Mouse (Mus musculus) yolk sac, embryonic 10.5 days (tissue): Measurements from ENCODE around the gene Card19.
A peak's percentile ranks its signal among the peaks of the same experiment; 100 is the strongest.

Experiments
- DNase-seq: peaks from one replicate; pipeline ENCODE4 v3.0.0-alpha.2; 2017; ENCODE audit warnings: low spot score

Gene Card19

GRCm38 (mm10) chr13:49194811-49195210, 21.0 kb downstream of the Card19 start:
- DNase-seq, result no peak

- DNase-seq, result no peak
These were observed 22.2 kb downstream of the Card19 start for GRCm38 (mm10) chr13:49193650-49194049.

GRCm38 (mm10) chr13:49192156-49192855, 23.5 kb downstream of the Card19 start:
- no peak for DNase-seq

GRCm38 (mm10) chr13:49191673-49192035, 24.2 kb downstream of the Card19 start:
- DNase-seq, result no peak

- no peak for DNase-seq
These were observed 24.8 kb downstream of the Card19 start for GRCm38 (mm10) chr13:49190876-49191672.

- DNase-seq, result peak; percentile 19
These were observed 25.6 kb downstream of the Card19 start for GRCm38 (mm10) chr13:49189970-49190870.

GRCm38 (mm10) chr13:49188966-49189360, 26.9 kb downstream of the Card19 start:
- no peak for DNase-seq

GRCm38 (mm10) chr13:49188219-49188965, 27.4 kb downstream of the Card19 start:
- DNase-seq, result no peak

- peak; percentile 86 for DNase-seq
These were observed 28.3 kb downstream of the Card19 start, which contains the start of gene Ninj1 for GRCm38 (mm10) chr13:49187288-49188218. TSS of gene Ninj1 (plus strand) at chr13:49187485.

GRCm38 (mm10) chr13:49186798-49187287, 29.0 kb downstream of the Card19 start:
- DNase-seq, result no peak

GRCm38 (mm10) chr13:49183646-49184045, 32.2 kb downstream of the Card19 start:
- no peak for DNase-seq

- DNase-seq, result no peak
These were observed 32.7 kb downstream of the Card19 start for GRCm38 (mm10) chr13:49183161-49183560.

GRCm38 (mm10) chr13:49181411-49181984, 34.3 kb downstream of the Card19 start:
- DNase-seq, result no peak

- no peak for DNase-seq
These were observed 35.1 kb downstream of the Card19 start for GRCm38 (mm10) chr13:49180691-49181090.

- no peak for DNase-seq
These were observed 35.6 kb downstream of the Card19 start for GRCm38 (mm10) chr13:49180274-49180673.

- peak; percentile 58 for DNase-seq
These were observed 36.8 kb downstream of the Card19 start for GRCm38 (mm10) chr13:49178839-49179585.

GRCm38 (mm10) chr13:49175509-49175908, 40.3 kb downstream of the Card19 start:
- no peak for DNase-seq

- DNase-seq, result peak; percentile 81
These were observed 42.8 kb downstream of the Card19 start for GRCm38 (mm10) chr13:49172971-49173596.

GRCm38 (mm10) chr13:49172335-49172734, 43.5 kb downstream of the Card19 start:
- no peak for DNase-seq
